Mouse (Mus musculus) liver, postnatal 0 days (tissue): ENCODE measurements around the gene Gnb1.

Source experiments
- CTCF ChIP-seq: sonication (generic); IDR thresholded peaks from 2 replicates; pipeline ENCODE4 v1.5.1; 2016; ENCODE audit warnings: antibody characterized with exemption, low read depth
- EP300 ChIP-seq: IDR thresholded peaks from 2 replicates; pipeline ENCODE4 v1.6.1; 2016; ENCODE audit warnings: antibody characterized with exemption, low read depth, mild to moderate bottlenecking

DNA sequence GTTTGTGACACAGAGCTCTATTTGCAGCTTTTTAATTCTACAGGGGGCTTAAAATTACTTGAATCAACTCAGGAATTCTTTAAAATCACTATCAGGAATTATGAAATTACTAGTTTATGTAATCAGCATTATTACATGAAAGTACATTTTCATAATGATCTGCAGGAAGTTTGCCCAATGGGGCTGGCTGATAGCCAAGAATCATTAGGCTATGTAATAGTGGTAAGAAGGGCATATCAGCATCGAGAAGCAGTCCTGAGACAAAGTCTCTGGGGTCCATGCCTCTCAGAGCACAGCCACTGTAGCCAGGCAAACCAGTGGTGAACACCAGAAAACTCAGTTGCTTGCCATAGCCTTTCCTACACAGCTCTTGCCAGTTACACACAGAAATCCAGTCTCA, 102.6 kb downstream of the Gnb1 start:
- TF ChIP-seq CTCF (no peak), EP300 (no peak)
